Mouse (Mus musculus): ENCODE data around the gene Fbxo40.

- TF ChIP-seq CTCF (IDR thresholded peaks at IDR 0.05; ENCODE audit: borderline replicate concordance, insufficient read depth, low read depth, low read length) (no peak), POLR2A (IDR thresholded peaks at IDR 0.05; ENCODE audit: borderline replicate concordance, insufficient read depth, low read length) (no peak)
Observed at GRCm38 (mm10) chr16:36988066-36988465, 2.2 kb downstream of the Fbxo40 start.
